Mouse (Mus musculus) left cerebral cortex, postnatal 10 days (tissue): ENCODE results near the gene Tmem145. TPM values are rescaled to one million over a fixed set of nuclear protein-coding genes. Genes with fewer than 3 reads are reported as not detected.
"Not testable (repeated sequence)": the region's sequence is repeated elsewhere in the genome, so short reads cannot be mapped to it uniquely, and the experiment has no call there.

Source experiments
- DNase-seq, 2 experiments: peaks; one replicate each; pipeline ENCODE4 v3.0.0; 2021 to 2022; ENCODE audit warnings: low spot score in 2 of 2, mixed read lengths in 1 of 2; ENCODE audit errors: extremely low spot score in 1 of 2
- intact Hi-C: fragments of 180-260 bp; cut with DNase I; formaldehyde crosslinking; loops from one replicate; pipeline ENCODE4 v1.15.1; 2025
- total RNA-seq, 2 experiments: library from RNA; stranded (reverse); gene quantifications; 2 replicates each; pipeline ENCODE4 v1.2.3; 2021

The Tmem145 gene
- 10 to 100 TPM; 89.2 to 91.0 TPM for total RNA-seq

- intact Hi-C loops: no loop called here
- DNase-seq: peak in 1 of 2 experiments; percentile 67
Measured at GRCm38 (mm10) chr7:25305956-25306613, at the start of gene Tmem145. Gene Tmem145 (plus strand): TSS chr7:25306106.

GRCm38 (mm10) chr7:25261896-25262295 lies 44.0 kb upstream of the Tmem145 start:
- no peak for DNase-seq
- intact Hi-C loops: no loop called here

- intact Hi-C loops: no loop called here
Measured at GRCm38 (mm10) chr7:25263968-25264870, 41.7 kb upstream of the Tmem145 start.

GRCm38 (mm10) chr7:25265743-25266142 lies 40.2 kb upstream of the Tmem145 start:
- DNase-seq, intact Hi-C loops: not testable (repeated sequence)

More at GRCm38 (mm10) chr7:25263968-25264870, 41.7 kb upstream of the Tmem145 start:
- DNase-seq: no peak

GRCm38 (mm10) chr7:25266180-25266962 lies 39.5 kb upstream of the Tmem145 start:
- intact Hi-C loops: no loop called here
- DNase-seq: no peak

- intact Hi-C loops: no loop called here
- DNase-seq: peak; percentile 99 to 100
Measured at GRCm38 (mm10) chr7:25267301-25267750, 38.6 kb upstream of the Tmem145 start, which contains the start of gene Cic. Gene Cic (plus strand): TSS chr7:25267704.

- intact Hi-C loops: no loop called here
- DNase-seq: peak; percentile 100
Measured at GRCm38 (mm10) chr7:25267751-25268463, 38.0 kb upstream of the Tmem145 start.

- DNase-seq: no peak
- intact Hi-C loops: no loop called here
Measured at GRCm38 (mm10) chr7:25268588-25268987, 37.3 kb upstream of the Tmem145 start.

- DNase-seq: no peak
- intact Hi-C loops: no loop called here
Measured at GRCm38 (mm10) chr7:25269029-25269428, 36.9 kb upstream of the Tmem145 start.

GRCm38 (mm10) chr7:25269545-25270271 lies 36.2 kb upstream of the Tmem145 start:
- intact Hi-C loops: no loop called here
- no peak for DNase-seq

GRCm38 (mm10) chr7:25270652-25271633 lies 35.0 kb upstream of the Tmem145 start:
- intact Hi-C loops: no loop called here

GRCm38 (mm10) chr7:25271651-25272444 lies 34.1 kb upstream of the Tmem145 start:
- intact Hi-C loops: no loop called here

More at GRCm38 (mm10) chr7:25270652-25271633, 35.0 kb upstream of the Tmem145 start:
- no peak for DNase-seq

GRCm38 (mm10) chr7:25272445-25273258 lies 33.3 kb upstream of the Tmem145 start:
- no peak for DNase-seq
- intact Hi-C loops: no loop called here

More at GRCm38 (mm10) chr7:25271651-25272444, 34.1 kb upstream of the Tmem145 start:
- DNase-seq: no peak

GRCm38 (mm10) chr7:25273259-25274241 lies 32.4 kb upstream of the Tmem145 start:
- DNase-seq: no peak
- intact Hi-C loops: loop anchor here (2.0 kb wide), 1 partner anchor 27 kb away; no protein-coding TSS in a partner anchor
